Comparison of ENCODE assay signal across 8 mouse cellular contexts in the genomic region with DNA sequence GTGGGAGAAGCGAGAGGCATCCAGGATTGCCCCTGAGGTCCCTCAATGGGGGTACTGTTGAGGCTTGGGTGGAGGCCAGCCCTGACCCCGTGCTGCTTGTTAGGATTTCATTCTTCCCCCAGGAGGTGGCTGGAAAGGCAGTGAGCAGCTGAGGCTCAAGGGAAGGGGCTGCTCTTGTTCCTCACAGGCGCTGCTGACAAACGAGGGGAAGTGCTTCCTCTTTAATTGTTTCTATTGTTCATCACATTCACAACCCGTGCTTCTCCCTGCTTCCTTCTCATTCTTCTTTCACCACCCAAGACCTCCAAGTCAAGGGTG.
A peak's percentile ranks its signal among the peaks of the same experiment; 100 is the strongest.
DNase-seq lines count a peak whose midpoint lies in the region; ATAC-seq lines count a peak whose summit lies in the region.

No protein-coding gene starts in this region.

- no peak overlapping the region for H3K4me3 ChIP-seq in midbrain, embryonic 10.5 days
- H3K4me3 ChIP-seq in midbrain, embryonic 11.5 days (ENCODE audit: low read depth, low read length) = no peak overlapping the region
- H3K4me3 ChIP-seq in limb, embryonic 13.5 days = no peak overlapping the region
- no peak overlapping the region for H3K4me3 ChIP-seq in stomach, embryonic 14.5 days (ENCODE audit: low read depth, low read length)

- H3K4me2 ChIP-seq in midbrain, embryonic 11.5 days = no peak overlapping the region
- peak overlapping the region; percentile 9; the same call in 1 of the 2 replicates for H3K4me2 ChIP-seq in limb, embryonic 13.5 days (replicated peaks)
- H3K4me2 ChIP-seq in stomach, embryonic 14.5 days (replicated peaks; ENCODE audit: low read depth, low read length) = no peak overlapping the region

- 11% methylated on average over 5 of the region's 5 CpGs for WGBS in midbrain, embryonic 10.5 days
- WGBS in midbrain, embryonic 11.5 days = 10% methylated on average over 5 of the region's 5 CpGs
- 17% methylated on average over 5 of the region's 5 CpGs for WGBS in limb, embryonic 13.5 days
- 18% methylated on average over 5 of the region's 5 CpGs for WGBS in stomach, embryonic 14.5 days

- no peak for DNase-seq in midbrain, embryonic 10.5 days (ENCODE audit: low spot score)
- DNase-seq in midbrain, embryonic 11.5 days (ENCODE audit: low spot score, missing footprints) = no peak
- peak; percentile 8 to 26 for DNase-seq in frontal cortex, adult 2 months (ENCODE audit: extremely low spot score in 1 of 2, low spot score in 1 of 2)
- no peak for DNase-seq in cerebellum, adult 11 months
- DNase-seq in thymus, postnatal 10 days (ENCODE audit: low spot score in 2 of 2) = no peak

- H3K36me3 ChIP-seq in midbrain, embryonic 10.5 days = no peaks in the 10 kb centered on the region
- H3K36me3 ChIP-seq in midbrain, embryonic 11.5 days (ENCODE audit: control insufficient read depth, insufficient read depth, low read length) = no peaks in the 10 kb centered on the region
- H3K36me3 ChIP-seq in limb, embryonic 13.5 days = no peaks in the 10 kb centered on the region
- H3K36me3 ChIP-seq in stomach, embryonic 14.5 days (ENCODE audit: control insufficient read depth, insufficient read depth, low read length) = no peaks in the 10 kb centered on the region

- H3K4me1 ChIP-seq in midbrain, embryonic 10.5 days = peaks cover 9% of the 10 kb centered on the region
- H3K4me1 ChIP-seq in midbrain, embryonic 11.5 days (ENCODE audit: control insufficient read depth, insufficient read depth, low read length) = no peaks in the 10 kb centered on the region
- H3K4me1 ChIP-seq in limb, embryonic 13.5 days = peaks cover 13% of the 10 kb centered on the region
- peaks cover 20% of the 10 kb centered on the region for H3K4me1 ChIP-seq in stomach, embryonic 14.5 days (ENCODE audit: control insufficient read depth, insufficient read depth, low read length)

- H3K27ac ChIP-seq in midbrain, embryonic 10.5 days (replicated peaks) = peak overlapping the region; percentile 65
- H3K27ac ChIP-seq in midbrain, embryonic 11.5 days (ENCODE audit: low read depth, low read length) = no peak overlapping the region
- H3K27ac ChIP-seq in limb, embryonic 13.5 days = peak overlapping the region; percentile 33; the same call in 1 of the 2 replicates
- peak overlapping the region; percentile 17; the same call in 1 of the 2 replicates for H3K27ac ChIP-seq in stomach, embryonic 14.5 days (ENCODE audit: low read length)

- H3K9me3 ChIP-seq in midbrain, embryonic 10.5 days (replicated peaks) = no peaks in the 10 kb centered on the region
- no peaks in the 10 kb centered on the region for H3K9me3 ChIP-seq in midbrain, embryonic 11.5 days (ENCODE audit: control insufficient read depth, low read length)
- H3K9me3 ChIP-seq in limb, embryonic 13.5 days = no peaks in the 10 kb centered on the region
- H3K9me3 ChIP-seq in stomach, embryonic 14.5 days (ENCODE audit: control insufficient read depth, low read depth, low read length) = no peaks in the 10 kb centered on the region

- H3K9ac ChIP-seq in midbrain, embryonic 11.5 days (ENCODE audit: low read length) = no peak overlapping the region
- H3K9ac ChIP-seq in limb, embryonic 13.5 days = no peak overlapping the region
- H3K9ac ChIP-seq in stomach, embryonic 14.5 days (replicated peaks; ENCODE audit: low read depth, low read length) = no peak overlapping the region

- H3K27me3 ChIP-seq in midbrain, embryonic 10.5 days (ENCODE audit: low read depth, poor library complexity, severe bottlenecking) = no peaks in the 10 kb centered on the region
- no peaks in the 10 kb centered on the region for H3K27me3 ChIP-seq in midbrain, embryonic 11.5 days (ENCODE audit: control insufficient read depth, insufficient read depth, low read length)
- no peaks in the 10 kb centered on the region for H3K27me3 ChIP-seq in limb, embryonic 13.5 days
- no peaks in the 10 kb centered on the region for H3K27me3 ChIP-seq in stomach, embryonic 14.5 days (ENCODE audit: control insufficient read depth, insufficient read depth, low read length)

- ATAC-seq in midbrain, embryonic 11.5 days (ENCODE audit: low FRiP score) = no peak
- ATAC-seq in limb, embryonic 13.5 days (ENCODE audit: low FRiP score, low read depth) = peak; percentile 69; the same call in 1 of the 2 replicates
- ATAC-seq in stomach, embryonic 14.5 days (ENCODE audit: insufficient number of reproducible peaks, insufficient read depth, low FRiP score, low read depth) = no peak
- ATAC-seq in erythroid progenitor cell, adult 5-6 weeks (replicated peaks; ENCODE audit: low FRiP score, poor library complexity, severe bottlenecking) = no peak

Comparison
In these comparisons a context has a peak if more than half of its experiments do, and no peak if none do; other contexts are left out.
1. DNase-seq: peak in frontal cortex, adult 2 months (2 of 2); none in midbrain, embryonic 10.5 days (single experiment), midbrain, embryonic 11.5 days (single experiment), cerebellum, adult 11 months (single experiment) and thymus, postnatal 10 days (0 of 2).